Mouse (Mus musculus) bone marrow macrophage, adult 2 months (primary cell): ENCODE measurements at regions not wholly inside any gene's neighbourhood (a gene's known extent, or its start where the extent isn't known, plus 50 kb on each side); places are given as distances from the start of the nearest gene placed in this dataset.

Source experiments
- CTCF ChIP-seq: IDR thresholded peaks from 2 replicates; pipeline ENCODE4 v1.5.1; 2012; ENCODE audit warnings: low read depth, mild to moderate bottlenecking, low read length, moderate library complexity
- POLR2A ChIP-seq: IDR thresholded peaks from 2 replicates; pipeline ENCODE4 v1.6.1; 2012; ENCODE audit warnings: mild to moderate bottlenecking, low read depth, low read length, borderline replicate concordance

DNA sequence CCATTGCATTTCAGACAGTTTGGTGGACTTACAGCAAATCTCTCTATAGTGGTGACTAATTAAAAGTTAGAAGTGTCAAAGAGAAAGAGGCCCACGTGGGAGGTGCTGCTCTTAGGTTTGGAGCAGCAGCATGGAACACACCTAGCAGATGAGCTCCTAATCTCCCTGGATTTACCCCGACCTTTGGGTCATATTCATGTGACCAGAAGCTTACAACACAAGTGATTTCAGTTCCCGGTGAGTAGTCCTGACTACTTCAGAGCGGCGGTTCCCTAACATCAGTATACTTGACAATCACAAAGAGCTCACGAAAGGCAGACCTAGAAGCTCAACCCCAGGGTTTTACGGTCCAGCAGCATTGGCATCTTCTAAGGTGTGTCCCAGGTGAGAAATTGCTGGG, 95.0 kb upstream of the Pik3r1 start:
- TF ChIP-seq CTCF (no peak), POLR2A (no peak)
